Mouse (Mus musculus): ENCODE measurements around the gene Clns1a.

Gene Clns1a

GRCm38 (mm10) chr7:97728666-97729614 is 32.5 kb downstream of the Clns1a start:
- no peak for DNase-seq (ENCODE audit: low spot score in 2 of 2)

DNA sequence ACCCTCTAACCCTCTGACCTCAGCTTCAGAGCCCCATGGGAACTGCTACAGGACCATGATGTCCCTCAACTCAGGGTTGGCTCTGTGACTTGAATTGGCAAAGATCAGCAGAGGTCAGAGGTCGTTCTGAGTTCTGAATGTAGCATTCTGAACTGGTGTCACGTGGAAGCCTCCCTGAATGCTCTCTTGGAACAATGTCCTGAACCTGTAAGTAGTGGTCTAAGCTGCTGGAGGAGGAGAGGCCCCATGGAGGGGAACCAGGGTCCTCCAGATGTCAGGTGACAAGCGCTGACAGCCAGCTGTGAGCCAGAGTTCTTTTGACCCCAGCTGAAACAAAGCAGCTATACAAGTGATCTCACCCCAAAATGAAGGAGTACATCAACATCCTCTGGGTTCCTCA is 34.0 kb downstream of the Clns1a start:
- no peak for DNase-seq (ENCODE audit: low spot score in 2 of 2)

GRCm38 (mm10) chr7:97733606-97734005 is 37.2 kb downstream of the Clns1a start:
- no peak for DNase-seq (ENCODE audit: low spot score in 2 of 2)

DNA sequence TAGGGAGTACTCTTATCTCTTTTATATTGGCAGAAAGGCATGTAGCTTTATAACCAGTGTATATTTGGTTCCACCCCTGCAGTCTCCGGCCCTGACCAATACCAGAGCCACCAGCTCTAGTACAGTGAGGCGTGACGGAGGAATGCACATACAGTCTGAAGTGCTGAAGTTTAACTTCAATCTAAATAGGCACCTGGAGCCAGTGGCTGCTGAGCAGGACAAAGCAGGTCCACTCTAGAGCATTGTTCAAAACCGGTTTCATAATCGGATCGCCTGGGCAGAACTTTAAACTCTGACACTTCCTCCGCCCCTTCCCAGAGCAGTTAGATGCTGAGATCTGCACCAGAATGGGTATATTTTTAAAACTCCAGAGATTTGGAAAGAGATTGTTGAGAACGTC is 38.6 kb downstream of the Clns1a start:
- DNase-seq (ENCODE audit: low spot score in 2 of 2) = no peak

DNA sequence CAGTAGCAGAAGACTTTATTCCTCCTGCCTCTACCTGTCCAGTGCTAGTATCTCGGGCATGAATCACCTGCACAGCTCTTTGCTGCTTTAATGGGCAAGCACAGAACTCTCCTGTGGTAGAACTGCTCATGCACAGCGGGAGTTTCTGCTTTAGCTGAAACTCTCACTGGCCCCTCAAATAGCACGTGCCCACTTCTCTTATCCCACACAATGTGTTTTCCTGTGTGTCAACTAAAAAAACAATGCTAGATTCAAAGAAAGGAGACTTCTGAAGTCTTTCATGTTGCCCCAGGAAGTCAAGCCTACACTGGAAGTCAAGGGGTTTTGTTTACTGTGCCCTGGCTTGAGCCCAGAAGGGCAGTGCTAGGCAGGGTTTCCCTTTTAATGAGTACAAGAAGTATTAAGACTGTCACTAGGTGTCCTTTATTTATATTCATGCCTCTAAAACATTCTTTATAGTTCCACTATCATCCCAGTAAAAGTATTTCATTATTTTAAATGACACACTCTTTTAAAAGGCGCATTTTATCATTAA is 39.5 kb downstream of the Clns1a start:
- no peak for DNase-seq (ENCODE audit: low spot score in 2 of 2)

- no peak for DNase-seq (ENCODE audit: low spot score in 2 of 2)
Observed at GRCm38 (mm10) chr7:97737256-97737637, 40.8 kb downstream of the Clns1a start.

- peak; percentile 69 to 75 for DNase-seq (ENCODE audit: low spot score in 2 of 2)
Observed at GRCm38 (mm10) chr7:97737638-97738456, 41.4 kb downstream of the Clns1a start, which contains the start of gene Aqp11. Aqp11 (minus strand) TSS chr7:97738289.

DNA sequence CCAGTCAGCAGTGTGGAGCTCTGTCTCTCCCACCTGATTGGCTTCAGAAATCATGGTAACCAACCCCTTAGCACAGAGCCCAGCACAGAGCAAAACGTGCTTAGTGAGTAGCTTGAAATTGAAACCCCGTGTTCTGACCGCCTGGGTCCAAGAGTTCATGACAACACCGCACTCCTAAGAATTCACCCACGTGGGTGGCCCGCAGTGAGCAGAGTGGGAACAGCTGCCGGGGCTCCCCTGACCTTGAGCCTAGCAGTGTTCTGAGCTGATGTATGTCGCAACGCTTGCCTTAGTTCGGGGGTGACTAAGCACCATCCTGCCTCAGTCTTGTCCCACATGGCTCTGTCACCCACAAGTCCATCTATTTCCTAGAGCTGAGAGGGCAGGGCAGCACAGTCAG is 44.5 kb downstream of the Clns1a start:
- DNase-seq (ENCODE audit: low spot score in 2 of 2) = no peak

DNA sequence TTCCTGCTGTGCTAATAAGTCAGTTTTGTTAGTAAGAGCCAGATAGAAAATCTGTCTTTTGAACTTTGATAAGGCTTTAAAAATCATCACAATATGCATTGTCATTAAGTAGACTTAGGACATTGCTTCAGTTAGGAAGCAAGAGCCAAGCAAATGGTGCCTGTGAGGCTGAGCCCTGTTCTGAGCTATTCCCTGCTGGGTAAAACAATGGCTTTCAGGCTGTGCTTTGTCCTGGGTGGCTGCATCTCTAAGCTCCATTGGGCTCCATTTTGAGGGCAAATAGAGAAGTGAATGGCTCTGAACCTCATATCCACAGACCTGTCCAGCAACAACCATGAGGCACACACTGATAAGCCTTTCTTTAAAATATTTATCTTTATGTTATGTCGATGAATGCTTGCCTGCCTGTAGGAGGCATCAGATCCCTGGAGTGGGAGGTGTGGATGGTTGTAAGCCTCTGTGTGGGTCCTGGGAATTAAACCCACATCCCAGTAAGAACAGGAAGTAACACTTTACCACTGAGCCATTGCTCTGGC is 45.4 kb downstream of the Clns1a start:
- no peak for DNase-seq (ENCODE audit: low spot score in 2 of 2)

GRCm38 (mm10) chr7:97745299-97745698 is 48.9 kb downstream of the Clns1a start:
- DNase-seq (ENCODE audit: low spot score in 2 of 2) = peak; percentile 66 to 72

GRCm38 (mm10) chr7:97747176-97747707 is 50.8 kb downstream of the Clns1a start:
- DNase-seq (ENCODE audit: low spot score in 2 of 2) = no peak

GRCm38 (mm10) chr7:97747787-97748497 is 51.5 kb downstream of the Clns1a start:
- DNase-seq (ENCODE audit: low spot score in 2 of 2) = peak; percentile 83 to 89

DNA sequence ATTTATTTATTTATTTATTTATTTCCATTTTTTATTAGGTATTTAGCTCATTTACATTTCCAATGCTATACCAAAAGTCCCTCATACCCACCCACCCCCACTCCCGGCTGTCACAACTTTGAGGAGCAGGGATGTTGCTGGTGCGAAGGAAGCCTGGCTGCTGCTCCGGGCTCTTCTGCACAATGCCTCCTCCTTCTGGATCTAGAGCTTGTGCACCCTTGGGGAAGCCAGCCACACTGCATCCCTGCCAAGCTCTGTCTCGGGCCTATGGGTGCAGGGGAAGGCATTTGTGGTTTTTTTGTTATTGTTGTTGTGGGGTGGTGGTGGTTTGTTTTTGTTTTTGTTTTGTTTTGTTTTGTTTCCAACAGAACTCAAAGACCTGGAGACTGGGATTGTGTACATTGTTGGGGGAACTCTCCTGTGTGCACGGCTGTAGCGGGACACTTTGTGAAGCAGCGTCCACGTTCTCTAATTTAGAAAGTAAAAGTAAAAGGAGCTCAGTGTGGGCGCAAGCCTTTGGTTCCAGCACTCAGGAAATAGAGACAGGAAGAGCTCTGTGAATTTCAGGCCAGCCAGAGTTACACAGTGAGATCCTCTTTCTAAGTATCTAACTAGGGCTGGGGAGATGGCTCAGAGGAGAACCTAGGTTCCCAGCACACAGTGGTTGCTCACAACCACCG is 52.2 kb downstream of the Clns1a start:
- no peak for DNase-seq (ENCODE audit: low spot score in 2 of 2)

GRCm38 (mm10) chr7:97749207-97750190 is 53.1 kb downstream of the Clns1a start:
- DNase-seq (ENCODE audit: low spot score in 2 of 2) = no peak

DNA sequence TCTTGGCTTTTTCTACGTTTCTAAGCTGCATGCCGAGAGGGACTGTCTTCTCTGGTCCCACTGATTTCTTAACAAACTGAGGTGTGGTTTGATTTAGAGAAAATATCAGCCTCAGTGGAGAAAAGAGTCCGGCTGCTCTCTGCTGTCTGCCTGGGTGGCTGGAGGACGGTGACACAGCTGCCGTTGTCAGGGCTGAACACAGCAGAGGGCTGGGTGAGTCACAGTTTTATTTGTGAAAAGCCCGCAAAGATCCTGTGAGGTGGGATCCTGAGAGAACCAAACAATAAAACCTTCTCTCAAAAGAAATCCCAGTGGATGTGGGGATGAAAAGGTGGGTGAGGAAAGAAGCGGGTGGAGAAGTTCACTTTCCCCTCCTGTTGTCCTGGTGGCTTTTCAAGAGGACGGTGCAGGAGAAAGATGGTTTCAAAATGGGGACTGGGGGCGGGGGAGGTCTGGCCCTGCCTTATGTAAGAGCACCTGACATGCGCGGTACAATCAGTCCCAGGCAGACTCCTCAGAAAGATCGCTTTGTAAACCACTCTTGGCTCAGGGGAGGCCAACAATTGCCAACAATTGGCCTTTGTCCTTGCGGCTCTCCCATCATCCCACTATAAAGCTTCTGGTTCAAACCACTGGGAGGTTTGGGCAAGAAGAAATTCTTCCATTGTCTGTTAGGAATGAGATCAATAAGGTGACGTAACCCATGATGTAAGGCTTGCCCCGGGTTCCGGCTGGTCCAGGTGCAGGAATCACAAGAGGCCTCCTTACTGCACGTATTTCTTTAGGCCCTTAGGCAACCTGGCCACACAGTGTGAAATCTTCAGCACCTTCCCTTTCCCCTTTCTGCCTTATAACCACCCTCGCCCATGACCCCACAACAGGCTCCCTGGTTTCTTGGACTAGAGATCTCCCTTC is 60.8 kb downstream of the Clns1a start:
- peak in 1 of 2 experiments; percentile 43 for DNase-seq (ENCODE audit: low spot score in 2 of 2)

- DNase-seq (ENCODE audit: low spot score in 2 of 2) = no peak
Observed at GRCm38 (mm10) chr7:97764591-97764990, 68.2 kb downstream of the Clns1a start.

GRCm38 (mm10) chr7:97765181-97765962 is 68.9 kb downstream of the Clns1a start:
- DNase-seq (ENCODE audit: low spot score in 2 of 2) = peak; percentile 82 to 83

All from right cerebral cortex, adult 2 months (tissue).